In genomic region chr14:26491150-26491549, GRCm38 (mm10) we compare ENCODE assay signal across 7 mouse cellular contexts. TPM values are rescaled to one million over a fixed set of nuclear protein-coding genes. Genes with fewer than 3 reads are reported as not detected.
DNase-seq lines count a peak whose midpoint lies in the region; TF ChIP-seq lines count a peak whose summit lies in the region.

No protein-coding gene starts in this region.

- peak; percentile 44 for DNase-seq in MEL-GATA-1-ER (ENCODE audit: extremely low read depth, low read depth)
- DNase-seq in heart, postnatal 14 days: peak; percentile 71 to 82
- peak; percentile 35 for DNase-seq in layer of hippocampus, adult 9-11 months
- peak; percentile 80 for DNase-seq in lung, postnatal 25 days (ENCODE audit: low spot score)
- DNase-seq in right cerebral cortex, postnatal 25 days: peak; percentile 50

- H3K4me3 ChIP-seq in bone marrow, adult 2 months (replicated peaks; ENCODE audit: control insufficient read depth, low read depth, low read length): no peak overlapping the region
- no peak overlapping the region for H3K4me3 ChIP-seq in embryonic fibroblast, embryonic 13.5 days (ENCODE audit: insufficient read depth, low read length)

- no peak overlapping the region for H3K27ac ChIP-seq in bone marrow, adult 2 months (ENCODE audit: control insufficient read depth, insufficient read depth, low read depth, low read length, poor library complexity)
- no peak overlapping the region for H3K27ac ChIP-seq in embryonic fibroblast, embryonic 13.5 days (ENCODE audit: insufficient read depth, low read length)

- intact Hi-C loops in heart, postnatal 14 days (cut with DNase I): loop anchor here (5.0 kb wide), 1 partner anchor 86 kb away; no protein-coding TSS in a partner anchor

- WGBS in bone marrow, adult 2 months: 21% methylated on average over 2 of the region's 2 CpGs

- no peak for TF ChIP-seq POLR2A in bone marrow, adult 2 months (IDR thresholded peaks at IDR 0.05; ENCODE audit: borderline replicate concordance, control insufficient read depth, low read depth, low read length)
- TF ChIP-seq POLR2A in embryonic fibroblast, embryonic 13.5 days (IDR thresholded peaks at IDR 0.05; ENCODE audit: low read depth, low read length): no peak

- H3K4me1 ChIP-seq in bone marrow, adult 2 months (ENCODE audit: control insufficient read depth, insufficient read depth, low read length): no peaks in the 10 kb centered on the region
- no peaks in the 10 kb centered on the region for H3K4me1 ChIP-seq in embryonic fibroblast, embryonic 13.5 days (ENCODE audit: control insufficient read depth, insufficient read depth, low read length)

- peak; percentile 61 for TF ChIP-seq CTCF in bone marrow, adult 2 months (IDR thresholded peaks at IDR 0.05; ENCODE audit: control insufficient read depth, insufficient read depth, low read length)
- TF ChIP-seq CTCF in embryonic fibroblast, embryonic 13.5 days (IDR thresholded peaks at IDR 0.05; ENCODE audit: borderline replicate concordance, insufficient read depth, low read length): peak; percentile 59; the same call in 1 of the 2 replicates

RNA-seq across cellular contexts. Expression of gene Slmap, which starts 43.6 kb away (rescaled TPM):
- polyA plus RNA-seq in bone marrow, adult 2 months (2011; ENCODE audit: insufficient read depth, insufficient read length, low replicate concordance, missing spikeins): 58.3 and 75.2 TPM in 2 replicates
- polyA plus RNA-seq in embryonic fibroblast, embryonic 13.5 days (2011; ENCODE audit: insufficient read length, low read depth, missing spikeins): 109 and 124 TPM in 2 replicates
- 100 to 1,000 TPM; 250 to 282 TPM for total RNA-seq in heart, postnatal 14 days (2021)
